ENCODE assay signal across 13 mouse cellular contexts in the genomic region with DNA sequence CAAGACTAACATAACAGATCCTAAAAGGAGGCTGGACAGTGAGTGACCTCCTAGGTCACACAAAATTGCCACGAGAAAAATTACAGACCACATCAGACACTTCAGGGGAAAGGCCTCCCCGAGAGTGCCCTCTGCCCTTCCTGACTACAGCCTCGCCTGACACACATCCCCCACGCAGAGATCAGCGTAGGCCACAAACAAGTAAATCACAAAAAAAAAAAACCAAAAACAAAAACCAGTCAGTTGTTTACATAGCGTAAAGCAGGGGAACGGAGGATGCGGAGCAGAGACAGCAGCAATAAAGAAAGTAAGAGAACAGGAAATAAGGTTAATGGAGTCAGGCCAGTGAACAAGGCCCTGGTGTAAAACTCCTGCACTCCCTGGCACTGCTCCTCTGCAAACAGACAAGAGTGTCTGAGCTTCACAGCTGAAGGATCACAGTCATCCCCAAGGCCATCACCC. TPM values are rescaled to one million over a fixed set of nuclear protein-coding genes. Genes with fewer than 3 reads are reported as not detected.
DNase-seq lines count a peak whose midpoint lies in the region; ATAC-seq and TF ChIP-seq lines count a peak whose summit lies in the region.
"Had no signal": no experiment of that assay in that cellular context is flagged by ENCODE, and none has a peak within 500 bp of the region (broad histone marks: within the 10 kb centered on the region; RNA-seq: fewer than 3 reads in every experiment).

No protein-coding gene starts in this region.

- TF ChIP-seq CTCF in lung, postnatal 0 days (IDR thresholded peaks at IDR 0.05) = no peak
- TF ChIP-seq CTCF in lung, adult 2 months (IDR thresholded peaks at IDR 0.05; ENCODE audit: insufficient read depth, low read length) = no peak
- no peak for TF ChIP-seq CTCF in embryonic fibroblast, embryonic 13.5 days (IDR thresholded peaks at IDR 0.05; ENCODE audit: borderline replicate concordance, insufficient read depth, low read length)
- no peak for TF ChIP-seq CTCF in kidney, postnatal 0 days (IDR thresholded peaks at IDR 0.05; ENCODE audit: low read depth)
- TF ChIP-seq CTCF in small intestine, adult 2 months (IDR thresholded peaks at IDR 0.05; ENCODE audit: extremely low read depth, insufficient read length, insufficient replicate concordance, low read depth, low read length) = no peak

- no peaks in the 10 kb centered on the region for H3K9me3 ChIP-seq in lung, postnatal 0 days (ENCODE audit: low read length)
- no peaks in the 10 kb centered on the region for H3K9me3 ChIP-seq in kidney, postnatal 0 days (replicated peaks; ENCODE audit: low read length)
- H3K9me3 ChIP-seq in forebrain, embryonic 12.5 days = no peaks in the 10 kb centered on the region
- H3K9me3 ChIP-seq: embryonic facial prominence, embryonic 15.5 days; midbrain, embryonic 10.5 days had no signal

- no peaks in the 10 kb centered on the region for H3K27me3 ChIP-seq in lung, postnatal 0 days (replicated peaks; ENCODE audit: insufficient read depth, low read length)
- no peaks in the 10 kb centered on the region for H3K27me3 ChIP-seq in kidney, postnatal 0 days (ENCODE audit: insufficient read depth, low read length)
- H3K27me3 ChIP-seq in small intestine, adult 2 months (ENCODE audit: control insufficient read depth, insufficient read depth, low read length) = no peaks in the 10 kb centered on the region
- H3K27me3 ChIP-seq in forebrain, embryonic 12.5 days = no peaks in the 10 kb centered on the region
- H3K27me3 ChIP-seq: embryonic facial prominence, embryonic 15.5 days had no signal

- no peak overlapping the region for H3K4me3 ChIP-seq in lung, postnatal 0 days (ENCODE audit: low read depth, low read length)
- H3K4me3 ChIP-seq in lung, adult 2 months (replicated peaks; ENCODE audit: extremely low read depth, low read depth, low read length) = no peak overlapping the region
- no peak overlapping the region for H3K4me3 ChIP-seq in embryonic fibroblast, embryonic 13.5 days (ENCODE audit: insufficient read depth, low read length)
- no peak overlapping the region for H3K4me3 ChIP-seq in kidney, postnatal 0 days (replicated peaks; ENCODE audit: low read depth, low read length)
- H3K4me3 ChIP-seq in small intestine, adult 2 months (ENCODE audit: low read depth, low read length) = no peak overlapping the region
- H3K4me3 ChIP-seq in forebrain, embryonic 12.5 days (replicated peaks) = no peak overlapping the region
- H3K4me3 ChIP-seq: embryonic facial prominence, embryonic 15.5 days; midbrain, embryonic 10.5 days had no signal

- 48% methylated on average over 8 of the region's 8 CpGs for WGBS in lung, postnatal 0 days
- WGBS in lung, adult 2 months = 48% methylated on average over 8 of the region's 8 CpGs
- WGBS in kidney, postnatal 0 days = 12% methylated on average over 8 of the region's 8 CpGs
- WGBS in small intestine, adult 2 months = 33% methylated on average over 8 of the region's 8 CpGs
- 71% methylated on average over 8 of the region's 8 CpGs for WGBS in forebrain, embryonic 12.5 days

- H3K4me2 ChIP-seq in lung, postnatal 0 days (replicated peaks; ENCODE audit: low read depth, low read length) = no peak overlapping the region
- H3K4me2 ChIP-seq in kidney, postnatal 0 days (ENCODE audit: low read length) = no peak overlapping the region
- no peak overlapping the region for H3K4me2 ChIP-seq in forebrain, embryonic 12.5 days
- H3K4me2 ChIP-seq: embryonic facial prominence, embryonic 15.5 days had no signal

- ATAC-seq in lung, postnatal 0 days = no peak
- no peak; the same call in 1 of the 2 replicates for ATAC-seq in kidney, postnatal 0 days (replicated peaks; ENCODE audit: low FRiP score, low read depth)
- no peak for ATAC-seq in forebrain, embryonic 12.5 days (ENCODE audit: low FRiP score)
- ATAC-seq: forebrain, postnatal 0 days had no signal

- H3K36me3 ChIP-seq in lung, postnatal 0 days (ENCODE audit: insufficient read depth, low read length) = no peaks in the 10 kb centered on the region
- H3K36me3 ChIP-seq in kidney, postnatal 0 days (ENCODE audit: insufficient read depth, low read length) = no peaks in the 10 kb centered on the region
- peaks cover 37% of the 10 kb centered on the region for H3K36me3 ChIP-seq in small intestine, adult 2 months (ENCODE audit: control insufficient read depth, insufficient read depth, low read length)
- H3K36me3 ChIP-seq in forebrain, embryonic 12.5 days (replicated peaks) = no peaks in the 10 kb centered on the region
- H3K36me3 ChIP-seq: embryonic facial prominence, embryonic 15.5 days; midbrain, embryonic 10.5 days had no signal

- 0 out of 2 replicates have a peak overlapping the region, but pooled peaks have one; percentile 6 for H3K9ac ChIP-seq in lung, postnatal 0 days (replicated peaks; ENCODE audit: low read depth)
- no peak overlapping the region for H3K9ac ChIP-seq in kidney, postnatal 0 days (ENCODE audit: low read depth, low read length)
- H3K9ac ChIP-seq in forebrain, embryonic 12.5 days = no peak overlapping the region
- H3K9ac ChIP-seq: embryonic facial prominence, embryonic 15.5 days; forebrain, postnatal 0 days had no signal

- no peak for DNase-seq in lung, postnatal 0 days (ENCODE audit: low spot score)
- DNase-seq in lung, adult 2 months = no peak
- peak; percentile 92 for DNase-seq in kidney, postnatal 0 days (ENCODE audit: low spot score)
- no peak for DNase-seq in embryo, embryonic 9.5 days (ENCODE audit: extremely low spot score)
- DNase-seq: forebrain, postnatal 0 days; lung, adult 18-20 months; right cerebral cortex, adult 18-20 months; thymus, postnatal 36 days had no signal

- TF ChIP-seq EP300 in lung, postnatal 0 days (IDR thresholded peaks at IDR 0.05) = no peak

- H3K4me1 ChIP-seq in lung, postnatal 0 days (ENCODE audit: insufficient read depth, low read depth, low read length) = no peaks in the 10 kb centered on the region
- H3K4me1 ChIP-seq in lung, adult 2 months (ENCODE audit: control insufficient read depth, insufficient read depth, low read length) = no peaks in the 10 kb centered on the region; the same call in 1 of the 2 replicates
- H3K4me1 ChIP-seq in embryonic fibroblast, embryonic 13.5 days (ENCODE audit: control insufficient read depth, insufficient read depth, low read length) = peaks cover 4% of the 10 kb centered on the region
- peaks cover 10% of the 10 kb centered on the region; the same call in 1 of the 2 replicates for H3K4me1 ChIP-seq in kidney, postnatal 0 days (replicated peaks; ENCODE audit: insufficient read depth, low read length)
- H3K4me1 ChIP-seq in small intestine, adult 2 months (ENCODE audit: control insufficient read depth, insufficient read depth, insufficient read length, low read length) = peaks cover 14% of the 10 kb centered on the region; the same call in 1 of the 2 replicates
- no peaks in the 10 kb centered on the region for H3K4me1 ChIP-seq in forebrain, embryonic 12.5 days
- H3K4me1 ChIP-seq: embryonic facial prominence, embryonic 15.5 days; midbrain, embryonic 10.5 days had no signal

- no peak for TF ChIP-seq POLR2A in lung, adult 2 months (IDR thresholded peaks at IDR 0.05; ENCODE audit: borderline replicate concordance, extremely low read depth, low read depth, low read length)
- TF ChIP-seq POLR2A in embryonic fibroblast, embryonic 13.5 days (IDR thresholded peaks at IDR 0.05; ENCODE audit: low read depth, low read length) = no peak
- no peak for TF ChIP-seq POLR2A in small intestine, adult 2 months (IDR thresholded peaks at IDR 0.05; ENCODE audit: low read depth, low read length)

- H3K27ac ChIP-seq in lung, postnatal 0 days (ENCODE audit: low read length) = no peak overlapping the region
- peak overlapping the region; percentile 41; the same call in 1 of the 2 replicates for H3K27ac ChIP-seq in embryonic fibroblast, embryonic 13.5 days (ENCODE audit: insufficient read depth, low read length)
- peak overlapping the region; percentile 62 for H3K27ac ChIP-seq in kidney, postnatal 0 days
- peak overlapping the region; percentile 44; the same call in 1 of the 2 replicates for H3K27ac ChIP-seq in small intestine, adult 2 months (ENCODE audit: insufficient read depth, low read depth, low read length)
- no peak overlapping the region for H3K27ac ChIP-seq in forebrain, embryonic 12.5 days
- H3K27ac ChIP-seq: embryonic facial prominence, embryonic 15.5 days; midbrain, embryonic 10.5 days had no signal

RNA-seq across cellular contexts. Expression of gene Slc7a7, which starts 18.6 kb away (rescaled TPM):
- 20.7 and 24.3 TPM in 2 replicates for polyA plus RNA-seq in lung, postnatal 0 days (2015; fragmentation: Nextera tagmentation; extraction: Ambion mirVana)
- polyA plus RNA-seq in lung, adult 2 months (2012; rRNA removed) = 23.1 and 29.2 TPM in 2 replicates
- polyA plus RNA-seq in embryonic fibroblast, embryonic 13.5 days (2011; ENCODE audit: insufficient read length, low read depth, missing spikeins) = 6.9 and 7.0 TPM in 2 replicates
- 27.8 and 36.4 TPM in 2 replicates for polyA plus RNA-seq in kidney, postnatal 0 days (2015; fragmentation: Nextera tagmentation; extraction: Ambion mirVana)
- polyA plus RNA-seq in small intestine, adult 2 months (2012; rRNA removed) = 110 and 341 TPM in 2 replicates
- polyA plus RNA-seq in forebrain, embryonic 12.5 days (2016; fragmentation: Nextera tagmentation; extraction: Ambion mirVana) = 4.2 and 5.4 TPM in 2 replicates

RNA-seq across cellular contexts. Expression of gene Mrpl52, which starts 27.8 kb away (rescaled TPM):
- polyA plus RNA-seq in lung, postnatal 0 days (2015; fragmentation: Nextera tagmentation; extraction: Ambion mirVana) = 251 and 266 TPM in 2 replicates
- 185 and 290 TPM in 2 replicates for polyA plus RNA-seq in lung, adult 2 months (2012; rRNA removed)
- polyA plus RNA-seq in embryonic fibroblast, embryonic 13.5 days (2011; ENCODE audit: insufficient read length, low read depth, missing spikeins) = 138 and 143 TPM in 2 replicates
- polyA plus RNA-seq in kidney, postnatal 0 days (2015; fragmentation: Nextera tagmentation; extraction: Ambion mirVana) = 357 and 408 TPM in 2 replicates
- 186 and 284 TPM in 2 replicates for polyA plus RNA-seq in small intestine, adult 2 months (2012; rRNA removed)
- polyA plus RNA-seq in forebrain, embryonic 12.5 days (2016; fragmentation: Nextera tagmentation; extraction: Ambion mirVana) = 274 and 307 TPM in 2 replicates

RNA-seq across cellular contexts. Expression of gene Mmp14, which starts 32.5 kb away (rescaled TPM):
- 150 and 155 TPM in 2 replicates for polyA plus RNA-seq in lung, postnatal 0 days (2015; fragmentation: Nextera tagmentation; extraction: Ambion mirVana)
- 119 and 130 TPM in 2 replicates for polyA plus RNA-seq in lung, adult 2 months (2012; rRNA removed)
- 618 and 779 TPM in 2 replicates for polyA plus RNA-seq in embryonic fibroblast, embryonic 13.5 days (2011; ENCODE audit: insufficient read length, low read depth, missing spikeins)
- 107 and 114 TPM in 2 replicates for polyA plus RNA-seq in kidney, postnatal 0 days (2015; fragmentation: Nextera tagmentation; extraction: Ambion mirVana)
- polyA plus RNA-seq in small intestine, adult 2 months (2012; rRNA removed) = 59.9 and 66.0 TPM in 2 replicates
- 76.0 and 79.2 TPM in 2 replicates for polyA plus RNA-seq in forebrain, embryonic 12.5 days (2016; fragmentation: Nextera tagmentation; extraction: Ambion mirVana)

RNA-seq across cellular contexts. Expression of gene Oxa1l, which starts 38.3 kb away (rescaled TPM):
- 31.5 and 35.0 TPM in 2 replicates for polyA plus RNA-seq in lung, postnatal 0 days (2015; fragmentation: Nextera tagmentation; extraction: Ambion mirVana)
- 95.3 and 98.1 TPM in 2 replicates for polyA plus RNA-seq in lung, adult 2 months (2012; rRNA removed)
- 43.2 and 55.3 TPM in 2 replicates for polyA plus RNA-seq in embryonic fibroblast, embryonic 13.5 days (2011; ENCODE audit: insufficient read length, low read depth, missing spikeins)
- 57.6 and 66.5 TPM in 2 replicates for polyA plus RNA-seq in kidney, postnatal 0 days (2015; fragmentation: Nextera tagmentation; extraction: Ambion mirVana)
- 73.2 and 120 TPM in 2 replicates for polyA plus RNA-seq in small intestine, adult 2 months (2012; rRNA removed)
- polyA plus RNA-seq in forebrain, embryonic 12.5 days (2016; fragmentation: Nextera tagmentation; extraction: Ambion mirVana) = 42.6 and 52.9 TPM in 2 replicates

Comparison
In these comparisons a context has a peak if more than half of its experiments do, and no peak if none do; other contexts are left out.
1. H3K27ac ChIP-seq: peak in embryonic fibroblast, embryonic 13.5 days (single experiment), kidney, postnatal 0 days (single experiment) and small intestine, adult 2 months (single experiment); none in lung, postnatal 0 days (single experiment) and forebrain, embryonic 12.5 days (single experiment).